Mouse (Mus musculus): ENCODE results near the gene Actn2. TPM values are rescaled to one million over a fixed set of nuclear protein-coding genes. Genes with fewer than 3 reads are reported as not detected.
A peak's percentile ranks its signal among the peaks of the same experiment; 100 is the strongest.

The Actn2 gene
- polyA plus RNA-seq, 1 experiment from 2014 or later = 4.6 TPM

DNA sequence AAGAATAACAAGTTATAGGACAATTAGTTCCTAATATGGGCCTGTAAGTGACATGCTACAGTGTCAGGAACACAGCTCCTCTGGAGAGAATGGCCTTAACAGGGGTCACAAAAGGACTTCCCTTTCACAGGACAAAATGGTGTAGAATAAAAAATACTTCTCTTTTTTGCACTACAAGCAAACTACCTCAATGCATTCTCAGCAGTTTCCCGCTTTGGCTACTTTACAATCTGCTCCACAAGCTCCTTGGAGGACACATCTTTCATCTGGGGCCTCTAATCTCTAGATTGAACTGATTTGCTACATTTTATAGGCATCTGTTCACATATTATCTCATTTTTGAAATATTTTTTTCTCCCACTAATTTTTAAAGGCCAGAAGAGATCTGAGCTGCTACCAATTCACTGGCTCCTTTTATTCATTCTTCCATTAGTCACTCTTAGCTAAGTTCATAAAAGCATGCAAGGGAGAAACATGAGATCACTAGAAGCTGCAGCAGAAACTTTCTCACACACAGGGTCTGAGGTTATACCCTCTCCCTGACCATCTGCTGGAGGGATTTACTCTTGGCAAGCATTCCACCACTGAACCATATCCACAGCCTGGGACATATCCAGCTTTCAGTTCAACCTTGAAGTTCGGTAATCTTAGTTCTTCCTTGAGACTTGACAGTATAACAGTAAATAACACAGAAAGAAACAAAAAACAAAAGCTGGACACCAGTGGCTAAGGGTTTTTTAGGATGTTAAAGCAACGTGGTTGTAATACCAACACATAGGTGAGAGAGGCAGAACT, 84.5 kb downstream of the Actn2 start:
- Histone ChIP-seq H3K27ac (ENCODE audit: low read length) (no peak overlapping the region), H3K4me1 (replicated peaks; ENCODE audit: control insufficient read depth, insufficient read depth, low read length) (peaks cover 10% of the 10 kb centered on the region), H3K9me3 (ENCODE audit: control insufficient read depth, low read length) (no peaks in the 10 kb centered on the region), H3K36me3 (ENCODE audit: control insufficient read depth, insufficient read depth) (no peaks in the 10 kb centered on the region), H3K4me2 (ENCODE audit: low read length) (peak overlapping the region; percentile 59), H3K27me3 (replicated peaks; ENCODE audit: control insufficient read depth, insufficient read depth, low read length) (no peaks in the 10 kb centered on the region), H3K4me3 (replicated peaks; ENCODE audit: low read length) (no peak overlapping the region; the same call in 1 of the 2 replicates), H3K9ac (replicated peaks; ENCODE audit: low read depth, low read length) (0 out of 2 replicates have a peak overlapping the region, but pooled peaks have one; percentile 7)
- WGBS = 70% methylated on average over 3 of the region's 3 CpGs
- no peak for ATAC-seq

GRCm38 (mm10) chr13:12250496-12250895, 90.1 kb downstream of the Actn2 start:
- Histone ChIP-seq H3K4me3 (replicated peaks; ENCODE audit: low read length) (no peak overlapping the region), H3K36me3 (ENCODE audit: control insufficient read depth, insufficient read depth) (peaks cover 9% of the 10 kb centered on the region), H3K4me2 (ENCODE audit: low read length) (no peak overlapping the region), H3K4me1 (replicated peaks; ENCODE audit: control insufficient read depth, insufficient read depth, low read length) (no peaks in the 10 kb centered on the region), H3K9me3 (ENCODE audit: control insufficient read depth, low read length) (no peaks in the 10 kb centered on the region), H3K27ac (ENCODE audit: low read length) (no peak overlapping the region), H3K9ac (replicated peaks; ENCODE audit: low read depth, low read length) (no peak overlapping the region), H3K27me3 (replicated peaks; ENCODE audit: control insufficient read depth, insufficient read depth, low read length) (no peaks in the 10 kb centered on the region)
- ATAC-seq = no peak
- WGBS = 98% methylated on average over 3 of the region's 3 CpGs

DNA sequence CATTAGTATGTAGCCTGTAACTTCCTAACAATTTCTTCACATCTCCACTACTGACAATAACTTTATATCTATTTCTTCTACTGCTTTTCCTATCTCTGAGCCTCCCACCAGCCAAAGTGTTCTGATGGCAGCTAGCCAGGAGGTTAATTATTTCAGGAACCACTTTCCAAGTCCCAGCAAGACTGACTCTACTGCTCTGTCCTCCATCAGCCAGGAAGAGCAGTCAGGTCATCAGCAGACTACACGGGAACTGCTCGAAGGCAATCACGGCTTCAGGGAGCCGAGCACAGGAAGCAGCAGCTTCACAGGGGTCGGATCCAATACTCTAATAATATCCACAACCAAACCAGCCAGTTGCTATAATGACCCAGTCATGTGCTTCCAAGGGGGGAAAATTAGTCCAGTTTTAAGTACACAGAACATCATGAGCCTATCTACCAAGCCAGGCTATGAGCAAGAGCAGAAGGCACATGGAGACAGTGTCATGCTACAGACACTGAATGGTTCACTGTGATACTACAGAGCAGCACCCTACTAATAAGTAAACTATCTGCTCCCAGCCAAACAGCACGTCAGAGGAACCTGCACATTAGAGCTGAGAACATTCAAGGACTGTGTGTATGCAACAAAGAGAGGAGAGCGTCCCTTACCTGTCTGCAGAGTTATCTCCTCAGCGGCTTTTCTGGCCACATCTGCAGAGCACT, 91.2 kb downstream of the Actn2 start:
- WGBS = 96% methylated on average over 8 of the region's 8 CpGs

GRCm38 (mm10) chr13:12245938-12246337, 94.6 kb downstream of the Actn2 start:
- 96% methylated on average over 2 of the region's 2 CpGs for WGBS
- H3K36me3 ChIP-seq (ENCODE audit: control insufficient read depth, insufficient read depth) = peaks cover 12% of the 10 kb centered on the region
- H3K9me3 ChIP-seq (ENCODE audit: control insufficient read depth, low read length) = no peaks in the 10 kb centered on the region
- H3K9ac ChIP-seq (replicated peaks; ENCODE audit: low read depth, low read length) = no peak overlapping the region
- no peaks in the 10 kb centered on the region for H3K4me1 ChIP-seq (replicated peaks; ENCODE audit: control insufficient read depth, insufficient read depth, low read length)
- no peak for ATAC-seq
- no peaks in the 10 kb centered on the region for H3K27me3 ChIP-seq (replicated peaks; ENCODE audit: control insufficient read depth, insufficient read depth, low read length)
- H3K4me3 ChIP-seq (replicated peaks; ENCODE audit: low read length) = no peak overlapping the region
- no peak overlapping the region for H3K4me2 ChIP-seq (ENCODE audit: low read length)
- no peak overlapping the region for H3K27ac ChIP-seq (ENCODE audit: low read length)

More for the DNA sequence above, 91.2 kb downstream of the Actn2 start:
- H3K9ac ChIP-seq (replicated peaks; ENCODE audit: low read depth, low read length) = no peak overlapping the region
- peaks cover 9% of the 10 kb centered on the region for H3K36me3 ChIP-seq (ENCODE audit: control insufficient read depth, insufficient read depth)
- ATAC-seq = no peak
- H3K9me3 ChIP-seq (ENCODE audit: control insufficient read depth, low read length) = no peaks in the 10 kb centered on the region
- no peak overlapping the region for H3K4me3 ChIP-seq (replicated peaks; ENCODE audit: low read length)
- H3K4me2 ChIP-seq (ENCODE audit: low read length) = no peak overlapping the region
- no peaks in the 10 kb centered on the region for H3K27me3 ChIP-seq (replicated peaks; ENCODE audit: control insufficient read depth, insufficient read depth, low read length)
- H3K4me1 ChIP-seq (replicated peaks; ENCODE audit: control insufficient read depth, insufficient read depth, low read length) = no peaks in the 10 kb centered on the region
- H3K27ac ChIP-seq (ENCODE audit: low read length) = no peak overlapping the region

DNA sequence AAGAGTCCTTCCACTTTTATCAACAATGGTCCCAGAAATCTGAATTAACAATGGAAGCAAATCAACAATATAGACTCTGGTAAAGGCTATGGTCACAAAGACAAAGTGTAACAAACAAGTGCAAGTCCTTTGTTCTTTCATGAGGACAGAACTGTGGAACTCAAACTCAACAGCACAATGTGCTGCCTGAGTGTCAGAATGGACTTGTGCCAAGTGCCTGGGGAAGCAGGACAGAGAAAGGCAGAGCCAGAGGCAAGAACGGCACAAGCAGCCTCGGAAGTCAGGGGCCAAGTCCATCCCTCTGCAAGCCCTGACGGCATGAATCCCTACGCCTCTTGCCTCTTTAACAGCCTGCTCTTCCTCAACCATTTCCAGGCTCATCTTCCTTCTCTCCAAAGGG, 96.6 kb downstream of the Actn2 start:
- H3K4me1 ChIP-seq (replicated peaks; ENCODE audit: control insufficient read depth, insufficient read depth, low read length) = no peaks in the 10 kb centered on the region
- no peak overlapping the region for H3K27ac ChIP-seq (ENCODE audit: low read length)
- H3K9ac ChIP-seq (replicated peaks; ENCODE audit: low read depth, low read length) = no peak overlapping the region
- no peak overlapping the region for H3K4me2 ChIP-seq (ENCODE audit: low read length)
- ATAC-seq = no peak
- H3K36me3 ChIP-seq (ENCODE audit: control insufficient read depth, insufficient read depth) = peaks cover 12% of the 10 kb centered on the region
- 61% methylated on average over 4 of the region's 4 CpGs for WGBS
- no peaks in the 10 kb centered on the region for H3K27me3 ChIP-seq (replicated peaks; ENCODE audit: control insufficient read depth, insufficient read depth, low read length)
- no peak overlapping the region for H3K4me3 ChIP-seq (replicated peaks; ENCODE audit: low read length)
- no peaks in the 10 kb centered on the region for H3K9me3 ChIP-seq (ENCODE audit: control insufficient read depth, low read length)

DNA sequence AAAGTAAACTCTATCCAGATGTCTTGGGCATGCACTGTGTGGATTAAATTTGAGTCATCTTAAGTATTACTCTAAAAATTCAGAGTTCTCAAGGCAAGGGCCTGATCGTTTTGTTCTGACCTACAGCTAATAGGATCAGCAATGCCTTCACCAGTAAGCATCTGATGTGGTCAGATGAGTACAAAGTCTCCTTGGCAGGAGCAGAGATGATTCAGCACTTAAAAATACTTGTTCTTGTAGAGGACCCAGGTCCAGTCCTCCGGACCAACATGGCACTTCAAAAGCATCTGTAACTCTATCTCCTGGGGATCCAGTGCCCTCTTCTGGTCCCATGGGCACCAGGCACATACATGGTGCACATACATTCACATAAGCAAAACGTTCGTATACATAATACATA, 108.4 kb downstream of the Actn2 start:
- no peaks in the 10 kb centered on the region for H3K4me1 ChIP-seq (replicated peaks; ENCODE audit: control insufficient read depth, insufficient read depth, low read length)
- no peak overlapping the region for H3K27ac ChIP-seq (ENCODE audit: low read length)
- no peaks in the 10 kb centered on the region for H3K9me3 ChIP-seq (ENCODE audit: control insufficient read depth, low read length)
- H3K9ac ChIP-seq (replicated peaks; ENCODE audit: low read depth, low read length) = no peak overlapping the region
- 92% methylated on average over 4 of the region's 4 CpGs for WGBS
- H3K4me2 ChIP-seq (ENCODE audit: low read length) = no peak overlapping the region
- ATAC-seq = no peak
- H3K4me3 ChIP-seq (replicated peaks; ENCODE audit: low read length) = no peak overlapping the region
- H3K27me3 ChIP-seq (replicated peaks; ENCODE audit: control insufficient read depth, insufficient read depth, low read length) = no peaks in the 10 kb centered on the region
- H3K36me3 ChIP-seq (ENCODE audit: control insufficient read depth, insufficient read depth) = peaks cover 18% of the 10 kb centered on the region

- no peaks in the 10 kb centered on the region for H3K9me3 ChIP-seq (ENCODE audit: control insufficient read depth, low read length)
- no peaks in the 10 kb centered on the region for H3K4me1 ChIP-seq (replicated peaks; ENCODE audit: control insufficient read depth, insufficient read depth, low read length)
- H3K9ac ChIP-seq (replicated peaks; ENCODE audit: low read depth, low read length) = no peak overlapping the region
- 92% methylated on average over 4 of the region's 4 CpGs for WGBS
- H3K36me3 ChIP-seq (ENCODE audit: control insufficient read depth, insufficient read depth) = peaks cover 23% of the 10 kb centered on the region
- no peak overlapping the region for H3K4me2 ChIP-seq (ENCODE audit: low read length)
- ATAC-seq = no peak
- no peak overlapping the region for H3K27ac ChIP-seq (ENCODE audit: low read length)
- H3K4me3 ChIP-seq (replicated peaks; ENCODE audit: low read length) = no peak overlapping the region
- H3K27me3 ChIP-seq (replicated peaks; ENCODE audit: control insufficient read depth, insufficient read depth, low read length) = no peaks in the 10 kb centered on the region
These were observed 112.3 kb downstream of the Actn2 start for GRCm38 (mm10) chr13:12228248-12228647.

DNA sequence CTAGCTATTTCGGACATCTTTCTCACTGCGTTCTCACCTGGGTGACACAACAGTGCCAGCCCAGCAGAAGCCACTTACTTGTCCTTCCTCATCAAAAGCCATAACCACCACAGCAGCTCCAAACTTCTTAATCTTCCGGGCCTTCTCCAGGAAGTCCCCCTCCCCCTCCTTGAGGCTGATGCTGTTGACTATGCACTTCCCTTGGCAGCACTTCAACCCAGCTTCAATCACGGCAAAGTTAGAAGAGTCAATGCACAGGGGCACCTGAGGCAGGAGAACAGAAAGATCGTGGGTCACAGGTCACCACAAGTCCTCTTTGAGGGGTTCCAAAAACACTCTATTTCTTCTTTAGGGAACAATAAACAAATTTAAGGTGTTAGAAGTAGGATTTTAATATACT, 113.0 kb downstream of the Actn2 start:
- Histone ChIP-seq H3K4me3 (replicated peaks; ENCODE audit: low read length) (no peak overlapping the region), H3K4me1 (replicated peaks; ENCODE audit: control insufficient read depth, insufficient read depth, low read length) (no peaks in the 10 kb centered on the region), H3K9ac (replicated peaks; ENCODE audit: low read depth, low read length) (no peak overlapping the region), H3K27me3 (replicated peaks; ENCODE audit: control insufficient read depth, insufficient read depth, low read length) (no peaks in the 10 kb centered on the region), H3K27ac (ENCODE audit: low read length) (no peak overlapping the region), H3K36me3 (ENCODE audit: control insufficient read depth, insufficient read depth) (peaks cover 23% of the 10 kb centered on the region), H3K9me3 (ENCODE audit: control insufficient read depth, low read length) (no peaks in the 10 kb centered on the region), H3K4me2 (ENCODE audit: low read length) (no peak overlapping the region)
- no peak for ATAC-seq
- WGBS = 88% methylated on average over 5 of the region's 5 CpGs

Data from forebrain, embryonic 16.5 days (tissue).